Mouse (Mus musculus): ENCODE measurements around the gene Aig1. TPM values are rescaled to one million over a fixed set of nuclear protein-coding genes. Genes with fewer than 3 reads are reported as not detected.

The Aig1 gene
- polyA plus RNA-seq, 2 experiments: 6.6 to 14.3 TPM

DNA sequence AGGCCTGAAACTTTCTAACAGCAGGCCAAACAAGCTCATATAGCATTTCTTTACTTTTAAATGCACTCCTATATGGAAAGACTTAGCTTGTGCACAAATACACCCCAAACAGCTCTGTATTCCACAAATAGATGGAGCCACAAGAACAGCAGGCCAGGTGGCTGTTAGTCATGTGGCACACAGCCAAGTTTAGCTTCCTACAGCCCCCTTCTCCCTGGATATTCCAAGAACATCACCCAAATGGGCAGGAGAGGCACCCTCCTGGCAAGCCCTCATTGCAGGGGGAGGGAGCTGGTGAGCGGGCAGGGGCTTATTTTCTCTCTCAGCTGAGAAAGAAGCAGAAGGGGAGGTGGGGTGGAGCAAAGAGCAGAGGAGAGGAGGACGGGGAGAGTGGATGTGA is 267.9 kb downstream of the Aig1 start:
- Histone ChIP-seq H3K4me1 (replicated peaks; ENCODE audit: control insufficient read depth in 2 of 2, insufficient read depth in 2 of 2, low read length in 1 of 2) (no peaks in the 10 kb centered on the region), H3K4me3 (ENCODE audit: insufficient read depth in 1 of 2, low read depth in 2 of 2, low read length in 2 of 2) (no peak overlapping the region), H3K27ac (no peak overlapping the region), H3K4me2 (ENCODE audit: low read depth) (no peak overlapping the region), H3K9ac (replicated peaks) (no peak overlapping the region), H3K9me3 (ENCODE audit: control insufficient read depth, low read length) (no peaks in the 10 kb centered on the region), H3K36me3 (replicated peaks; ENCODE audit: control insufficient read depth, insufficient read depth, low read depth) (no peaks in the 10 kb centered on the region), H3K27me3 (ENCODE audit: control insufficient read depth, insufficient read depth, low read length) (no peaks in the 10 kb centered on the region)
- TF ChIP-seq CTCF (IDR thresholded peaks at IDR 0.05; ENCODE audit: low read depth) (no peak), EP300 (IDR thresholded peaks at IDR 0.05; ENCODE audit: low read depth) (no peak)
- WGBS (ENCODE audit: insufficient replicate concordance): 36% methylated on average over 2 of the region's 2 CpGs
- ATAC-seq (ENCODE audit: insufficient read depth): no peak
- no peak for DNase-seq (ENCODE audit: low read depth in 3 of 3, low spot score in 3 of 3)

GRCm38 (mm10) chr10:13597491-13597890 is 271.3 kb downstream of the Aig1 start:
- Histone ChIP-seq H3K4me2 (ENCODE audit: low read depth) (no peak overlapping the region), H3K36me3 (replicated peaks; ENCODE audit: control insufficient read depth, insufficient read depth, low read depth) (no peaks in the 10 kb centered on the region), H3K4me1 (replicated peaks; ENCODE audit: control insufficient read depth in 2 of 2, insufficient read depth in 2 of 2, low read length in 1 of 2) (no peaks in the 10 kb centered on the region), H3K27ac (no peak overlapping the region), H3K9ac (replicated peaks) (no peak overlapping the region), H3K9me3 (ENCODE audit: control insufficient read depth, low read length) (no peaks in the 10 kb centered on the region), H3K4me3 (ENCODE audit: insufficient read depth in 1 of 2, low read depth in 2 of 2, low read length in 2 of 2) (no peak overlapping the region), H3K27me3 (ENCODE audit: control insufficient read depth, insufficient read depth, low read length) (no peaks in the 10 kb centered on the region)
- 65% methylated on average over 8 of the region's 8 CpGs for WGBS (ENCODE audit: insufficient replicate concordance)
- ATAC-seq (ENCODE audit: insufficient read depth) (no peak), DNase-seq (ENCODE audit: low read depth in 3 of 3, low spot score in 3 of 3) (no peak)
- TF ChIP-seq EP300 (IDR thresholded peaks at IDR 0.05; ENCODE audit: low read depth) (no peak), CTCF (IDR thresholded peaks at IDR 0.05; ENCODE audit: low read depth) (no peak)

Other genes starting within 250 kb of the Aig1 start
- gene Hivep2, start 97.1 kb upstream of the Aig1 start, polyA plus RNA-seq (2012; rRNA removed): 0.25 and 0.33 TPM in 2 replicates
- 0.32 and 0.48 TPM in 2 replicates for gene Hivep2, start 97.1 kb upstream of the Aig1 start, polyA plus RNA-seq (2014; fragmentation: Nextera tagmentation; extraction: Ambion mirVana)

Data from liver, embryonic 14.5 days (tissue).